Mouse (Mus musculus): ENCODE measurements around the gene Syne4. TPM values are rescaled to one million over a fixed set of nuclear protein-coding genes. Genes with fewer than 3 reads are reported as not detected.

Gene Syne4
- total RNA-seq (2014; fragmentation: Nextera tagmentation) (2.1 and 5.4 TPM in 2 replicates), total RNA-seq (2017) (1.0 and 2.6 TPM in 2 replicates), polyA plus RNA-seq (2012) (2.8 and 4.0 TPM in 2 replicates)

- peaks cover 41% of the 10 kb centered on the region for H3K36me3 ChIP-seq (replicated peaks)
- peaks cover 28% of the 10 kb centered on the region for H3K4me1 ChIP-seq (ENCODE audit: insufficient read depth, low read depth, low read length)
- H3K4me3 ChIP-seq (ENCODE audit: low read depth, low read length) = peak within 1 kb of the TSS; percentile 47; the same call in 1 of the 2 replicates
- no peak for DNase-seq (ENCODE audit: low spot score)
- H3K27me3 ChIP-seq (ENCODE audit: insufficient read depth, low read length) = peaks cover 2% of the 10 kb centered on the region; the same call in 1 of the 2 replicates
- no peaks in the 10 kb centered on the region for H3K9me3 ChIP-seq (replicated peaks)
- no peak; the same call in 1 of the 2 replicates for ATAC-seq (ENCODE audit: extremely low read depth, insufficient number of reproducible peaks, low FRiP score, poor library complexity, severe bottlenecking)
- TF ChIP-seq POLR2AphosphoS5 (IDR thresholded peaks at IDR 0.05; ENCODE audit: insufficient replicate concordance, low read depth, low read length) = no peak
Measured at GRCm38 (mm10) chr7:30314721-30315155, at the start of gene Syne4. Gene Syne4 (plus strand): TSS chr7:30314807.

- ATAC-seq (ENCODE audit: extremely low read depth, insufficient number of reproducible peaks, low FRiP score, poor library complexity, severe bottlenecking) (no peak), DNase-seq (ENCODE audit: low spot score) (no peak)
- Histone ChIP-seq H3K36me3 (replicated peaks) (peaks cover 90% of the 10 kb centered on the region), H3K4me3 (ENCODE audit: low read depth, low read length) (no peak overlapping the region), H3K27me3 (ENCODE audit: insufficient read depth, low read length) (no peaks in the 10 kb centered on the region), H3K4me1 (ENCODE audit: insufficient read depth, low read depth, low read length) (no peaks in the 10 kb centered on the region), H3K9me3 (replicated peaks) (no peaks in the 10 kb centered on the region)
- TF ChIP-seq POLR2AphosphoS5 (IDR thresholded peaks at IDR 0.05; ENCODE audit: insufficient replicate concordance, low read depth, low read length) (no peak), GATA1 (IDR thresholded peaks at IDR 0.05; ENCODE audit: borderline replicate concordance, low read length) (no peak), GATA2 (IDR thresholded peaks at IDR 0.05; ENCODE audit: borderline replicate concordance, low read depth, low read length) (no peak), TAL1 (conservative IDR thresholded peaks at IDR 0.05; ENCODE audit: low read depth, low read length) (no peak), CTCF (IDR thresholded peaks at IDR 0.05; ENCODE audit: low read depth, low read length) (no peak)
Measured at GRCm38 (mm10) chr7:30265041-30265440, 49.6 kb upstream of the Syne4 start.

GRCm38 (mm10) chr7:30265531-30265930, 49.1 kb upstream of the Syne4 start:
- no peaks in the 10 kb centered on the region for H3K9me3 ChIP-seq (replicated peaks)
- TF ChIP-seq TAL1 (conservative IDR thresholded peaks at IDR 0.05; ENCODE audit: low read depth, low read length) (no peak), CTCF (IDR thresholded peaks at IDR 0.05; ENCODE audit: low read depth, low read length) (no peak), GATA2 (IDR thresholded peaks at IDR 0.05; ENCODE audit: borderline replicate concordance, low read depth, low read length) (no peak), GATA1 (IDR thresholded peaks at IDR 0.05; ENCODE audit: borderline replicate concordance, low read length) (no peak), POLR2AphosphoS5 (IDR thresholded peaks at IDR 0.05; ENCODE audit: insufficient replicate concordance, low read depth, low read length) (no peak)
- H3K4me3 ChIP-seq (ENCODE audit: low read depth, low read length) = no peak overlapping the region
- H3K4me1 ChIP-seq (ENCODE audit: insufficient read depth, low read depth, low read length) = no peaks in the 10 kb centered on the region
- H3K27me3 ChIP-seq (ENCODE audit: insufficient read depth, low read length) = no peaks in the 10 kb centered on the region
- ATAC-seq (ENCODE audit: extremely low read depth, insufficient number of reproducible peaks, low FRiP score, poor library complexity, severe bottlenecking) = no peak
- no peak for DNase-seq (ENCODE audit: low spot score)
- H3K36me3 ChIP-seq (replicated peaks) = peaks cover 90% of the 10 kb centered on the region

GRCm38 (mm10) chr7:30265935-30266334, 48.7 kb upstream of the Syne4 start:
- Histone ChIP-seq H3K27me3 (ENCODE audit: insufficient read depth, low read length) (no peaks in the 10 kb centered on the region), H3K36me3 (replicated peaks) (peaks cover 91% of the 10 kb centered on the region), H3K9me3 (replicated peaks) (no peaks in the 10 kb centered on the region), H3K4me3 (ENCODE audit: low read depth, low read length) (no peak overlapping the region), H3K4me1 (ENCODE audit: insufficient read depth, low read depth, low read length) (no peaks in the 10 kb centered on the region)
- ATAC-seq (ENCODE audit: extremely low read depth, insufficient number of reproducible peaks, low FRiP score, poor library complexity, severe bottlenecking) = no peak
- DNase-seq (ENCODE audit: low spot score) = no peak
- TF ChIP-seq CTCF (IDR thresholded peaks at IDR 0.05; ENCODE audit: low read depth, low read length) (no peak), TAL1 (conservative IDR thresholded peaks at IDR 0.05; ENCODE audit: low read depth, low read length) (no peak), GATA2 (IDR thresholded peaks at IDR 0.05; ENCODE audit: borderline replicate concordance, low read depth, low read length) (no peak), GATA1 (IDR thresholded peaks at IDR 0.05; ENCODE audit: borderline replicate concordance, low read length) (no peak), POLR2AphosphoS5 (IDR thresholded peaks at IDR 0.05; ENCODE audit: insufficient replicate concordance, low read depth, low read length) (no peak)

- H3K36me3 ChIP-seq (replicated peaks) = peaks cover 90% of the 10 kb centered on the region
- no peak for TF ChIP-seq GATA2 (IDR thresholded peaks at IDR 0.05; ENCODE audit: borderline replicate concordance, low read depth, low read length)
- no peaks in the 10 kb centered on the region for H3K27me3 ChIP-seq (ENCODE audit: insufficient read depth, low read length)
- no peak for DNase-seq (ENCODE audit: low spot score)
- no peak overlapping the region for H3K4me3 ChIP-seq (ENCODE audit: low read depth, low read length)
- H3K9me3 ChIP-seq (replicated peaks) = no peaks in the 10 kb centered on the region
- no peak for ATAC-seq (ENCODE audit: extremely low read depth, insufficient number of reproducible peaks, low FRiP score, poor library complexity, severe bottlenecking)
- no peaks in the 10 kb centered on the region for H3K4me1 ChIP-seq (ENCODE audit: insufficient read depth, low read depth, low read length)
Measured at GRCm38 (mm10) chr7:30266780-30267179, 47.8 kb upstream of the Syne4 start.

- no peaks in the 10 kb centered on the region for H3K4me1 ChIP-seq (ENCODE audit: insufficient read depth, low read depth, low read length)
- no peak overlapping the region for H3K4me3 ChIP-seq (ENCODE audit: low read depth, low read length)
- DNase-seq (ENCODE audit: low spot score) = no peak
- TF ChIP-seq GATA1 (IDR thresholded peaks at IDR 0.05; ENCODE audit: borderline replicate concordance, low read length) (no peak), CTCF (IDR thresholded peaks at IDR 0.05; ENCODE audit: low read depth, low read length) (no peak), TAL1 (conservative IDR thresholded peaks at IDR 0.05; ENCODE audit: low read depth, low read length) (no peak), POLR2AphosphoS5 (IDR thresholded peaks at IDR 0.05; ENCODE audit: insufficient replicate concordance, low read depth, low read length) (no peak), GATA2 (IDR thresholded peaks at IDR 0.05; ENCODE audit: borderline replicate concordance, low read depth, low read length) (no peak)
- H3K27me3 ChIP-seq (ENCODE audit: insufficient read depth, low read length) = no peaks in the 10 kb centered on the region
- no peak for ATAC-seq (ENCODE audit: extremely low read depth, insufficient number of reproducible peaks, low FRiP score, poor library complexity, severe bottlenecking)
- peaks cover 95% of the 10 kb centered on the region for H3K36me3 ChIP-seq (replicated peaks)
- no peaks in the 10 kb centered on the region for H3K9me3 ChIP-seq (replicated peaks)
Measured at GRCm38 (mm10) chr7:30269641-30270040, 45.0 kb upstream of the Syne4 start.

GRCm38 (mm10) chr7:30274383-30274782, 40.2 kb upstream of the Syne4 start:
- DNase-seq (ENCODE audit: low spot score) = no peak
- no peak for ATAC-seq (ENCODE audit: extremely low read depth, insufficient number of reproducible peaks, low FRiP score, poor library complexity, severe bottlenecking)
- Histone ChIP-seq H3K9me3 (replicated peaks) (no peaks in the 10 kb centered on the region), H3K4me1 (ENCODE audit: insufficient read depth, low read depth, low read length) (peaks cover 15% of the 10 kb centered on the region), H3K4me3 (ENCODE audit: low read depth, low read length) (no peak overlapping the region), H3K36me3 (replicated peaks) (peaks cover 81% of the 10 kb centered on the region), H3K27me3 (ENCODE audit: insufficient read depth, low read length) (no peaks in the 10 kb centered on the region)
- TF ChIP-seq POLR2AphosphoS5 (IDR thresholded peaks at IDR 0.05; ENCODE audit: insufficient replicate concordance, low read depth, low read length) (no peak), TAL1 (conservative IDR thresholded peaks at IDR 0.05; ENCODE audit: low read depth, low read length) (no peak), GATA2 (IDR thresholded peaks at IDR 0.05; ENCODE audit: borderline replicate concordance, low read depth, low read length) (no peak), GATA1 (IDR thresholded peaks at IDR 0.05; ENCODE audit: borderline replicate concordance, low read length) (no peak)

All from G1E (cell line).